Mouse (Mus musculus): ENCODE data around the gene Cfdp1.

GRCm38 (mm10) chr8:111892615-111893014 lies 38.5 kb upstream of the Cfdp1 start:
- TF ChIP-seq CTCF (IDR thresholded peaks at IDR 0.05; ENCODE audit: borderline replicate concordance, control insufficient read depth, extremely low read depth, insufficient read depth, low read length, poor library complexity) (no peak), POLR2A (IDR thresholded peaks at IDR 0.05; ENCODE audit: control insufficient read depth, extremely low read depth, insufficient read depth, low read length, poor library complexity) (no peak)
